Mouse (Mus musculus) forebrain, embryonic 11.5 days (tissue): ENCODE measurements around the gene Lingo4. TPM values are rescaled to one million over a fixed set of nuclear protein-coding genes. Genes with fewer than 3 reads are reported as not detected.

Experiments used
- ATAC-seq: fragments of 200-750 bp; cut with Nextera tagmentation; replicated peaks from 2 replicates; pipeline ENCODE4 v1.8.0; 2017; ENCODE audit warnings: moderate TSS enrichment; ENCODE audit not compliant: low FRiP score
- DNase-seq: peaks from one replicate; pipeline ENCODE4 v3.0.0-alpha.2; 2017; ENCODE audit warnings: low spot score
- H3K27ac ChIP-seq: fragments of 300-500 bp; sonication (generic); 2 replicates; pipeline ENCODE4 v1.5.1; 2014; ENCODE audit warnings: low read depth, low read length
- H3K27me3 ChIP-seq: fragments of 300-500 bp; sonication (generic); 2 replicates; pipeline ENCODE4 v1.6.1; 2014; ENCODE audit warnings: mild to moderate bottlenecking, low read length, mixed read lengths; ENCODE audit not compliant: control insufficient read depth, insufficient read depth
- H3K36me3 ChIP-seq: fragments of 300-500 bp; sonication (generic); 2 replicates; pipeline ENCODE4 v1.6.1; 2014; ENCODE audit warnings: mild to moderate bottlenecking, low read length, moderate library complexity, mixed read lengths; ENCODE audit not compliant: control insufficient read depth, insufficient read depth
- H3K4me1 ChIP-seq: fragments of 300-500 bp; sonication (generic); replicated peaks from 2 replicates; pipeline ENCODE4 v1.6.1; 2014; ENCODE audit warnings: low read length, mixed read lengths; ENCODE audit not compliant: control insufficient read depth, insufficient read depth
- H3K4me2 ChIP-seq: fragments of 300-500 bp; sonication (generic); 2 replicates; pipeline ENCODE4 v1.6.1; 2014; ENCODE audit warnings: low read depth, mild to moderate bottlenecking, low read length, moderate library complexity, mixed read lengths; ENCODE audit not compliant: severe bottlenecking
- H3K4me3 ChIP-seq: fragments of 300-500 bp; sonication (generic); 2 replicates; pipeline ENCODE4 v1.5.1; 2014; ENCODE audit warnings: low read depth, low read length
- H3K9ac ChIP-seq: fragments of 300-500 bp; sonication (generic); 2 replicates; pipeline ENCODE4 v1.6.1; 2014; ENCODE audit warnings: low read length
- H3K9me3 ChIP-seq: fragments of 300-500 bp; sonication (generic); 2 replicates; pipeline ENCODE4 v1.6.1; 2016; ENCODE audit warnings: low read length, mixed read lengths; ENCODE audit not compliant: control insufficient read depth
- WGBS: fragments of 180-500 bp; shearing (Covaris S2); extraction: QIAGEN DNeasy Blood & Tissue Kit; methylation state at CpG from one replicate; pipeline ENCODE4 v1.1.7; 2014; 5-methylcytosine and 5-hydroxymethylcytosine counted together
- polyA plus RNA-seq: library from polyadenylated mRNA; unstranded; fragments of >200 nt; fragmentation: Nextera tagmentation; extraction: Ambion mirVana; gene quantifications from 2 replicates; pipeline ENCODE4 v1.2.1, GENCODE M21; 2014

The Lingo4 gene
- polyA plus RNA-seq, 1 experiment from 2014 or later = 0.23 TPM

GRCm38 (mm10) chr3:94377028-94377923, 21.0 kb upstream of the Lingo4 start:
- no peak overlapping the region for H3K9ac ChIP-seq
- peaks cover 12% of the 10 kb centered on the region for H3K4me1 ChIP-seq
- H3K4me2 ChIP-seq = no peak overlapping the region

GRCm38 (mm10) chr3:94379831-94380510, 18.3 kb upstream of the Lingo4 start:
- Histone ChIP-seq H3K4me2 (no peak overlapping the region), H3K9ac (no peak overlapping the region), H3K27me3 (no peaks in the 10 kb centered on the region), H3K36me3 (no peaks in the 10 kb centered on the region), H3K9me3 (no peaks in the 10 kb centered on the region), H3K27ac (no peak overlapping the region), H3K4me3 (no peak overlapping the region), H3K4me1 (no peaks in the 10 kb centered on the region; the same call in 1 of the 2 replicates)
- ATAC-seq (no peak), DNase-seq (no peak)
- WGBS = 18% methylated on average over 9 of the region's 9 CpGs

More at GRCm38 (mm10) chr3:94377028-94377923, 21.0 kb upstream of the Lingo4 start:
- Histone ChIP-seq H3K9me3 (no peaks in the 10 kb centered on the region), H3K27me3 (peaks cover 4% of the 10 kb centered on the region; the same call in 1 of the 2 replicates), H3K27ac (no peak overlapping the region), H3K4me3 (no peak overlapping the region), H3K36me3 (no peaks in the 10 kb centered on the region)
- DNase-seq (no peak), ATAC-seq (no peak)
- 26% methylated on average over 13 of the region's 13 CpGs for WGBS

GRCm38 (mm10) chr3:94382308-94382707, 16.0 kb upstream of the Lingo4 start:
- no peaks in the 10 kb centered on the region for H3K4me1 ChIP-seq
- H3K4me2 ChIP-seq = no peak overlapping the region
- 78% methylated on average over 5 of the region's 5 CpGs for WGBS
- H3K27me3 ChIP-seq = no peaks in the 10 kb centered on the region
- DNase-seq = no peak
- no peaks in the 10 kb centered on the region for H3K9me3 ChIP-seq
- no peaks in the 10 kb centered on the region for H3K36me3 ChIP-seq
- H3K27ac ChIP-seq = no peak overlapping the region
- no peak for ATAC-seq
- H3K4me3 ChIP-seq = no peak overlapping the region
- no peak overlapping the region for H3K9ac ChIP-seq

GRCm38 (mm10) chr3:94383476-94383875, 14.8 kb upstream of the Lingo4 start:
- no peak overlapping the region for H3K9ac ChIP-seq
- H3K27me3 ChIP-seq = no peaks in the 10 kb centered on the region
- WGBS = 75% methylated on average over 3 of the region's 3 CpGs
- H3K27ac ChIP-seq = no peak overlapping the region
- no peak for ATAC-seq
- no peak overlapping the region for H3K4me3 ChIP-seq
- no peaks in the 10 kb centered on the region for H3K36me3 ChIP-seq
- no peak for DNase-seq
- H3K4me1 ChIP-seq = no peaks in the 10 kb centered on the region
- H3K9me3 ChIP-seq = no peaks in the 10 kb centered on the region
- H3K4me2 ChIP-seq = no peak overlapping the region

GRCm38 (mm10) chr3:94386671-94387070, 11.6 kb upstream of the Lingo4 start:
- H3K9ac ChIP-seq = no peak overlapping the region
- H3K27ac ChIP-seq = no peak overlapping the region
- no peak for DNase-seq
- H3K4me1 ChIP-seq = no peaks in the 10 kb centered on the region
- H3K4me2 ChIP-seq = no peak overlapping the region
- no peak overlapping the region for H3K4me3 ChIP-seq
- no peaks in the 10 kb centered on the region for H3K36me3 ChIP-seq
- ATAC-seq = no peak
- 66% methylated on average over 4 of the region's 4 CpGs for WGBS
- no peaks in the 10 kb centered on the region for H3K27me3 ChIP-seq
- H3K9me3 ChIP-seq = no peaks in the 10 kb centered on the region

- ATAC-seq = no peak
These were observed 10.9 kb upstream of the Lingo4 start for GRCm38 (mm10) chr3:94387391-94387790.

GRCm38 (mm10) chr3:94388047-94388446, 10.3 kb upstream of the Lingo4 start:
- no peak overlapping the region for H3K27ac ChIP-seq
- no peaks in the 10 kb centered on the region for H3K36me3 ChIP-seq
- ATAC-seq (no peak), DNase-seq (no peak)
- H3K4me1 ChIP-seq = no peaks in the 10 kb centered on the region
- no peaks in the 10 kb centered on the region for H3K27me3 ChIP-seq
- H3K9ac ChIP-seq = no peak overlapping the region
- no peak overlapping the region for H3K4me2 ChIP-seq
- H3K9me3 ChIP-seq = no peaks in the 10 kb centered on the region
- no peak overlapping the region for H3K4me3 ChIP-seq
- 73% methylated on average over 5 of the region's 5 CpGs for WGBS

More at GRCm38 (mm10) chr3:94387391-94387790, 10.9 kb upstream of the Lingo4 start:
- Histone ChIP-seq H3K27ac (no peak overlapping the region), H3K9me3 (no peaks in the 10 kb centered on the region), H3K4me3 (no peak overlapping the region), H3K4me1 (no peaks in the 10 kb centered on the region), H3K27me3 (no peaks in the 10 kb centered on the region), H3K36me3 (no peaks in the 10 kb centered on the region), H3K4me2 (no peak overlapping the region), H3K9ac (no peak overlapping the region)
- WGBS = 85% methylated on average over 10 of the region's 10 CpGs
- no peak for DNase-seq

GRCm38 (mm10) chr3:94389420-94389819, 8.9 kb upstream of the Lingo4 start:
- Histone ChIP-seq H3K9ac (no peak overlapping the region), H3K9me3 (no peaks in the 10 kb centered on the region), H3K36me3 (no peaks in the 10 kb centered on the region), H3K27ac (no peak overlapping the region), H3K4me2 (no peak overlapping the region), H3K4me1 (no peaks in the 10 kb centered on the region), H3K27me3 (no peaks in the 10 kb centered on the region), H3K4me3 (no peak overlapping the region)
- ATAC-seq (no peak), DNase-seq (no peak)
- 96% methylated on average over 16 of the region's 16 CpGs for WGBS
